Mouse (Mus musculus) ES-E14 (cell line): Measurements from ENCODE around the gene H2-Q2.

Experiments used
- CHD2 ChIP-seq: IDR thresholded peaks from 2 replicates; pipeline ENCODE4 v1.6.1; 2014; ENCODE audit warnings: mild to moderate bottlenecking, low read depth, low read length, inconsistent platforms
- MAFK ChIP-seq: IDR thresholded peaks from 2 replicates; pipeline ENCODE4 v1.6.1; 2014; ENCODE audit warnings: mild to moderate bottlenecking, low read depth, low read length, inconsistent platforms; ENCODE audit not compliant: insufficient read depth
- ZC3H11A ChIP-seq: IDR thresholded peaks from 2 replicates; pipeline ENCODE4 v1.6.1; 2012; ENCODE audit warnings: low read depth, mild to moderate bottlenecking, inconsistent platforms, low read length, borderline replicate concordance
- ZNF384 ChIP-seq: IDR thresholded peaks from 2 replicates; pipeline ENCODE4 v1.6.1; 2012; ENCODE audit warnings: low read depth, low read length, inconsistent platforms

DNA sequence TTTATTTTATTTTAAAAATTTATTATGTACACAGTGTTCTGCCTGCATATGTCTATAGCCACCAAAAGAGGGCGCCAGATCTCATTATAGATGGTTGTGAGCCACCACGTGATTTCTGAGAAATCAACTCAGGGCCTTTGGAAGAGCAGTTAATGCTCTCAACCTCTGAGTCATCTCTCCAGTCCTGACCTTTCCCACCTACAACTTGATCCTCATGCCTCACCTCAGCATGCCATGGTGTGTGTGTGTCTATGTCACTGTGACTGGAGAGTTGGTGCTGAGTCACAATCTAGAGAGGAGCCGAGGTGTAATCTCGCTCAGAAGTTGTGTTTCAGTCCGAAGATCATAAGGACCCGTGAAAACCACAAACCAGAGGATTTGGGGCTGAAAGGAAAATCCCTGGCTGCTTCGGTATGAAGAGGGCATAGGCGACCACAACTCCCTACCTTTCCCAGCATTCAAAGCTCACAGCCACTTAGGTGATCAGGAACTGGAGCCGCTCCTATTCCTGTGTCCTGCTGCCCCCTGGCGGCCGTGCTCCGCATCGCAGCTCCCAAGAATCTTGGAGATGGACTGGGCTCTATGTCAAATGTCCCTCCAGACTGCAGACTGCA lies 40.3 kb upstream of the H2-Q2 start:
- TF ChIP-seq MAFK (no peak; the same call in 1 of the 2 replicates), ZC3H11A (peak; percentile 22; the same call in 1 of the 2 replicates), ZNF384 (no peak), CHD2 (no peak)
